ENCODE assay signal across 8 mouse cellular contexts in genomic region chr13:63260753-63261631, GRCm38 (mm10).
DNase-seq lines count a peak whose midpoint lies in the region; ATAC-seq and TF ChIP-seq lines count a peak whose summit lies in the region.

No protein-coding gene starts in this region.

- no peaks in the 10 kb centered on the region; the same call in 1 of the 2 replicates for H3K36me3 ChIP-seq in kidney, adult 2 months (ENCODE audit: control insufficient read depth, insufficient read depth, low read length)
- peaks cover 11% of the 10 kb centered on the region; the same call in 1 of the 2 replicates for H3K36me3 ChIP-seq in heart, embryonic 16.5 days (ENCODE audit: control insufficient read depth, insufficient read depth)
- peaks cover 32% of the 10 kb centered on the region for H3K36me3 ChIP-seq in limb, embryonic 15.5 days

- ATAC-seq in heart, embryonic 16.5 days (replicated peaks; ENCODE audit: extremely low read depth, insufficient read depth, low FRiP score) = peak; percentile 57
- no peak for ATAC-seq in limb, embryonic 15.5 days (ENCODE audit: insufficient number of reproducible peaks, low FRiP score, low TSS enrichment, low read depth)

- peak overlapping the region; percentile 62 for H3K9ac ChIP-seq in heart, embryonic 16.5 days (ENCODE audit: low read length)
- H3K9ac ChIP-seq in limb, embryonic 15.5 days = no peak overlapping the region

- H3K9me3 ChIP-seq in heart, embryonic 16.5 days (replicated peaks; ENCODE audit: control insufficient read depth, low read length) = no peaks in the 10 kb centered on the region
- no peaks in the 10 kb centered on the region for H3K9me3 ChIP-seq in limb, embryonic 15.5 days

- TF ChIP-seq CTCF in kidney, adult 2 months (conservative IDR thresholded peaks at IDR 0.05; ENCODE audit: insufficient read depth, insufficient read length, low read depth, low read length) = no peak

- 26% methylated on average over 18 of the region's 18 CpGs for WGBS in kidney, adult 2 months
- 34% methylated on average over 18 of the region's 18 CpGs for WGBS in heart, embryonic 16.5 days
- WGBS in limb, embryonic 15.5 days = 49% methylated on average over 18 of the region's 18 CpGs

- peak; percentile 81 for DNase-seq in kidney, adult 2 months
- DNase-seq in kidney, postnatal 4 days = no peak
- peak; percentile 58 to 72 for DNase-seq in thymus, postnatal 10 days (ENCODE audit: low spot score in 2 of 2)
- DNase-seq in embryo, embryonic 10 days (ENCODE audit: low spot score) = no peak
- DNase-seq in urinary bladder, adult 2 months (ENCODE audit: low spot score) = no peak

- H3K4me3 ChIP-seq in kidney, adult 2 months (ENCODE audit: insufficient read depth, low read depth, low read length) = no peak overlapping the region
- H3K4me3 ChIP-seq in brown adipose tissue, adult 24 weeks (ENCODE audit: insufficient read depth, low read depth, low read length) = no peak overlapping the region
- 0 out of 2 replicates have a peak overlapping the region, but pooled peaks have one; percentile 2 for H3K4me3 ChIP-seq in heart, embryonic 16.5 days (ENCODE audit: low read length)
- H3K4me3 ChIP-seq in limb, embryonic 15.5 days = no peak overlapping the region

- H3K4me1 ChIP-seq in kidney, adult 2 months (ENCODE audit: control insufficient read depth, insufficient read depth, low read length) = peaks cover 57% of the 10 kb centered on the region
- H3K4me1 ChIP-seq in brown adipose tissue, adult 24 weeks (ENCODE audit: control insufficient read depth, insufficient read depth, insufficient read length, low read length) = peaks cover 48% of the 10 kb centered on the region
- H3K4me1 ChIP-seq in heart, embryonic 16.5 days (ENCODE audit: control insufficient read depth, insufficient read depth, low read length) = peaks cover 67% of the 10 kb centered on the region
- H3K4me1 ChIP-seq in limb, embryonic 15.5 days = peaks cover 61% of the 10 kb centered on the region

- TF ChIP-seq POLR2A in kidney, adult 2 months (IDR thresholded peaks at IDR 0.05; ENCODE audit: low read depth, low read length) = no peak

- H3K4me2 ChIP-seq in heart, embryonic 16.5 days (ENCODE audit: low read depth, low read length) = peak overlapping the region; percentile 52
- H3K4me2 ChIP-seq in limb, embryonic 15.5 days = 0 out of 2 replicates have a peak overlapping the region, but pooled peaks have one; percentile 2

- peak overlapping the region; percentile 72 for H3K27ac ChIP-seq in kidney, adult 2 months (ENCODE audit: insufficient read depth, low read depth, low read length)
- peak overlapping the region; percentile 64 for H3K27ac ChIP-seq in brown adipose tissue, adult 24 weeks (replicated peaks; ENCODE audit: low read depth, low read length)
- peak overlapping the region; percentile 96 for H3K27ac ChIP-seq in heart, embryonic 16.5 days (ENCODE audit: low read length)
- H3K27ac ChIP-seq in limb, embryonic 15.5 days = peak overlapping the region; percentile 82

- H3K27me3 ChIP-seq in kidney, adult 2 months (replicated peaks; ENCODE audit: control insufficient read depth, insufficient read depth, low read length) = no peaks in the 10 kb centered on the region
- no peaks in the 10 kb centered on the region for H3K27me3 ChIP-seq in heart, embryonic 16.5 days (ENCODE audit: control insufficient read depth, insufficient read depth, low read length)
- H3K27me3 ChIP-seq in limb, embryonic 15.5 days = no peaks in the 10 kb centered on the region

Comparison
In these comparisons a context has a peak if more than half of its experiments do, and no peak if none do; other contexts are left out.
1. DNase-seq: peak in kidney, adult 2 months (single experiment) and thymus, postnatal 10 days (2 of 2); none in kidney, postnatal 4 days (0 of 2), embryo, embryonic 10 days (single experiment) and urinary bladder, adult 2 months (single experiment).
2. Peak in every context shown above with its lines, with median percentiles within 50 percentile points of each other: H3K27ac ChIP-seq.